Mouse (Mus musculus): ENCODE data around the gene Ssxb5.
"Not testable (repeated sequence)": the region's sequence is repeated elsewhere in the genome, so short reads cannot be mapped to it uniquely, and the experiment has no call there.

Ssxb5 gene

DNA sequence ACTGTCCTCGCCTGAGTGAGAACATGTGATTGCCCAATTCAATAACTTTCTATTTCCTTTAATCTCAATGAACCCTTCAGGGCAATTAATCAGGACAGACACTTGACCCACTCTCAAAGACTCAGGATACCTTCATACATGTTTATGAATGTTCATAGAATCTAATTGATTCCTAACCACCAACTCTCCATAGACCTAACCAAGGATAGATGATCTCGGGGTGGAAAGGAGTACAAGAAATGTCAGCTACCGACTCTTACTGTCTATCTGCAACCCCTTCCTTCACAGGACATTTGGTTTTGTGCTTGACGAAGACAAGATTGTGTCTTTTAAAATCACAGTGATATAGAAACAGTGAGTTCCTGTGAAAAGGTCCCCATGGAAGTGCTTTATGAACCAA lies at the start of gene Ssxb5:
TSS of gene Ssxb5 (plus strand) at position 301 of the 400 bp plus-strand sequence.
- not testable (repeated sequence) for DNase-seq

DNA sequence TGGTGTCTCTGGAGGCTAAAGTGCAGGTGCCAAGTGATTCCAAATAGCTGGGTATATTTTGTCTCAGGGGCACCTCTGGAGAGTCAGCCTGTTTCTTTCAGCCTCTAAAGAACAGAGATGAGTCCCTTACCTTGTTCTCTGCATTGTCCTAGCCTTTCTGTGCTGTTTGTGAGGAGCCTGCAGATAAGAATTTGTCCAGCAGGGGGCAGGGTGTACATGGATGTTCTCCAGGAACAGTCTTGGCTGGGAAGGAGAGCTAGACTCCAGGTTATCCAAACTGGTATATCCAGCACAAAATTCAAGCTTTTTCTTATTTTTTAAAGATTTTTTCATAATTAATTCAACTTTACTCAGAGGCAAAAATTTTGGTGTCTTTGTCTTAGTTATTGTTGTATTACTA lies 28.6 kb downstream of the Ssxb5 start:
- DNase-seq, result peak in 1 of 2 experiments; percentile 38

DNA sequence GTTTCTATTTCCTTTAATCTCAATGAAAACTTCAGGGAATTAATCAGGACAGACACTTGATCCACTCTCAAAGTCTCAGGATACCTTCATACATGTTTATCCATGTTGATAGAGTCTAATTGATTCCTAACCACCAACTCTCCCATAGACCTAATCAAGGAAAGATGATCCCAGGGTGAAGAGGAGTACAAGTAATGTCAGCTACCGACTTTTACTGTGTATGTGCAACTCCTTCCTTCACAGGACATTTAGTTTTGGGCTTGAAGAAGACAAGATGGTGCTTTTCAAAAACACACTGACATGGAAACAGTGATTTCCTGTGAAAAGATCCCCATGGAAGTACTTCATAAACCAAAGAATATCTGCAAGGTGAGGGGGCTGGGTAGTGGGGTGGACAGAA lies 40.2 kb downstream of the Ssxb5 start, which contains the start of gene Gm6592:
TSS of gene Gm6592 (plus strand) at position 301 of the 400 bp plus-strand sequence.
- no peak for DNase-seq

DNA sequence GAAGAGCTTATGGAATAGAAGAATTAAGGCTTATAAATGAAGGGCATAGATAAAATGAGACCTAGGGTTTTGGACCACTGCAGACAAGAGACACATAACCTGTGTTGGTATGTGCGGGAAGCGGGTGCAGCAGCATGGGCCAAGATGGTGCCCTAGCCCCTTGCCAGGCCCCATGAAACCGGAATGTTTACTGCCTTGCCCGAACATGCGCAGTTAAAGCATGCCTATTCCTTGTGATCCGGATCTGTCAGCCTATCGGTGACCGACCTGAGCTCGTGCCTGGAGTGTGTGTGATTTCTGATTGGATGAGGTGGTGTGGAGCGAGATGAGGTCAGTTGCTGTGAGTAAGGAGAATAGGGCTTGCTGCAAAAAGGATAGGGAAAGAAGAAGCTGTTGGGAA lies 49.0 kb downstream of the Ssxb5 start:
- no peak for DNase-seq
